Mouse (Mus musculus): ENCODE data around the gene Dnal4. TPM values are rescaled to one million over a fixed set of nuclear protein-coding genes. Genes with fewer than 3 reads are reported as not detected.
"Not testable (repeated sequence)": the region's sequence is repeated elsewhere in the genome, so short reads cannot be mapped to it uniquely, and the experiment has no call there.

The Dnal4 gene
- polyA plus RNA-seq, 1 experiment from 2014 or later, result 40.9 TPM

DNA sequence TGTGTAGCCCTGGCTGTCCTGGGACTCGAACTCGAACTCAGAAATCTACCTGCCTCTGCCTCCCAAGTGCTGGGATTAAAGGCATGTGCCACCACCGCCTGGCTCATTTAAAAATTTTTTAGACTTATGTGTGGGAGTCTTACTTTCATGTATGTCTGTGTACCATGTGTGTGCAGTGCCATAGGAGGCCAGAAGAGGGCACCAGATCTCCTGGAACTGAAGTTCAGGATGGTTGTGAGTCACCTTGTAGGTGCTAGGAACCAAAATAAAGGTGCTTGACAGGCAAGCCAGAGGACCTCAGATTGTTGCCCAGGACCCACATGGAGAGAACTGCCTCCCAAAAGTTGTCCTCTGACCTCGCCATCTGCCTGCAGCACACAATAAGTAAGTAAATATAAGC lies 40.7 kb upstream of the Dnal4 start:
- Histone ChIP-seq H3K9ac (ENCODE audit: low read length) (no peak overlapping the region), H3K4me2 (ENCODE audit: low read length) (no peak overlapping the region), H3K9me3 (ENCODE audit: control insufficient read depth, low read length) (peaks cover 5% of the 10 kb centered on the region; the same call in 1 of the 2 replicates), H3K27me3 (ENCODE audit: control insufficient read depth, insufficient read depth, low read length) (0 out of 2 replicates have a peak, but pooled peaks cover 3% of the 10 kb centered on the region), H3K4me3 (ENCODE audit: control insufficient read depth in 1 of 2, insufficient read depth in 1 of 2, low read depth in 1 of 2, low read length in 2 of 2) (no peak overlapping the region), H3K27ac (replicated peaks in 1 of 2; ENCODE audit: control insufficient read depth in 1 of 2, insufficient read depth in 1 of 2, low read depth in 2 of 2, low read length in 2 of 2) (no peak overlapping the region), H3K4me1 (ENCODE audit: control insufficient read depth in 2 of 2, insufficient read depth in 2 of 2, low read length in 2 of 2) (peaks cover 2 to 13% of the 10 kb centered on the region in 2 experiments), H3K36me3 (ENCODE audit: control insufficient read depth, insufficient read depth, low read length) (peaks cover 6% of the 10 kb centered on the region)
- no peak for ATAC-seq (ENCODE audit: insufficient number of reproducible peaks, insufficient read depth, low FRiP score, low read depth)
- 72% methylated on average over 4 of the region's 4 CpGs for WGBS

GRCm38 (mm10) chr15:79813666-79814258 lies 36.1 kb upstream of the Dnal4 start:
- no peak overlapping the region for H3K4me2 ChIP-seq (ENCODE audit: low read length)
- no peak for ATAC-seq (ENCODE audit: insufficient number of reproducible peaks, insufficient read depth, low FRiP score, low read depth)
- peaks cover 6% of the 10 kb centered on the region; the same call in 1 of the 2 replicates for H3K27me3 ChIP-seq (ENCODE audit: control insufficient read depth, insufficient read depth, low read length)
- 46% methylated on average over 8 of the region's 8 CpGs for WGBS
- H3K9ac ChIP-seq (ENCODE audit: low read length), result no peak overlapping the region
- H3K4me3 ChIP-seq (ENCODE audit: control insufficient read depth in 1 of 2, insufficient read depth in 1 of 2, low read depth in 1 of 2, low read length in 2 of 2), result no peak overlapping the region
- no peaks in the 10 kb centered on the region for H3K36me3 ChIP-seq (ENCODE audit: control insufficient read depth, insufficient read depth, low read length)
- H3K4me1 ChIP-seq (ENCODE audit: control insufficient read depth in 2 of 2, insufficient read depth in 2 of 2, low read length in 2 of 2), result no peaks in the 10 kb centered on the region
- H3K9me3 ChIP-seq (ENCODE audit: control insufficient read depth, low read length), result peaks cover 5% of the 10 kb centered on the region; the same call in 1 of the 2 replicates
- no peak overlapping the region for H3K27ac ChIP-seq (replicated peaks in 1 of 2; ENCODE audit: control insufficient read depth in 1 of 2, insufficient read depth in 1 of 2, low read depth in 2 of 2, low read length in 2 of 2)

GRCm38 (mm10) chr15:79812840-79813239 lies 35.2 kb upstream of the Dnal4 start:
- not testable (repeated sequence) for H3K4me3 ChIP-seq (ENCODE audit: control insufficient read depth in 1 of 2, insufficient read depth in 1 of 2, low read depth in 1 of 2, low read length in 2 of 2); H3K9ac ChIP-seq (ENCODE audit: low read length); H3K9me3 ChIP-seq (ENCODE audit: control insufficient read depth, low read length); H3K4me1 ChIP-seq (ENCODE audit: control insufficient read depth in 2 of 2, insufficient read depth in 2 of 2, low read length in 2 of 2); H3K27ac ChIP-seq (replicated peaks in 1 of 2; ENCODE audit: control insufficient read depth in 1 of 2, insufficient read depth in 1 of 2, low read depth in 2 of 2, low read length in 2 of 2); ATAC-seq (ENCODE audit: insufficient number of reproducible peaks, insufficient read depth, low FRiP score, low read depth); H3K36me3 ChIP-seq (ENCODE audit: control insufficient read depth, insufficient read depth, low read length); H3K4me2 ChIP-seq (ENCODE audit: low read length)
- 68% methylated on average over 2 of the region's 2 CpGs for WGBS
- peaks cover 12% of the 10 kb centered on the region for H3K27me3 ChIP-seq (ENCODE audit: control insufficient read depth, insufficient read depth, low read length)

DNA sequence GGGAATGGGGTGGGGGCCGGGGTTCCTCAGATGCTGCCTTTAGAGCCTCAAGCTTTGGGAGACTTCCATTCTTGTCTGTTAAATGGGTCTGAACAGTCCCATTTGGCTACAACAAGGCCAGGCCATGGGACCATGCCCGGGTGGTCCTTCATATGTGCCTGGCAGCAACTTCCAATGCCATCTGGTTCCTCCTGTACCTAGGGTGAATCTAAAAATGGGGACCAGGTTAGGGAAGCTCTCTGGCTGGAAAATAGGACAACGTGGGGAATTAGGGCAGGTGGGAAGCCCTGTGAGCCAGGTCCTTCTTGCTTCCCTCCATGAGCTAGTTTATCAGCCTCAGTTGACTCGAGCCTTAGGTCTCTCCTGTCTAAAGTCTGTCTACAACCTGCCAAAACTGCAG lies 33.3 kb upstream of the Dnal4 start:
- no peak for ATAC-seq (ENCODE audit: insufficient number of reproducible peaks, insufficient read depth, low FRiP score, low read depth)
- H3K4me1 ChIP-seq (ENCODE audit: control insufficient read depth in 2 of 2, insufficient read depth in 2 of 2, low read length in 2 of 2), result no peaks in the 10 kb centered on the region
- WGBS, result 65% methylated on average over 4 of the region's 4 CpGs
- no peaks in the 10 kb centered on the region for H3K9me3 ChIP-seq (ENCODE audit: control insufficient read depth, low read length)
- no peak overlapping the region for H3K9ac ChIP-seq (ENCODE audit: low read length)
- H3K27ac ChIP-seq (replicated peaks in 1 of 2; ENCODE audit: control insufficient read depth in 1 of 2, insufficient read depth in 1 of 2, low read depth in 2 of 2, low read length in 2 of 2), result no peak overlapping the region
- no peak overlapping the region for H3K4me3 ChIP-seq (ENCODE audit: control insufficient read depth in 1 of 2, insufficient read depth in 1 of 2, low read depth in 1 of 2, low read length in 2 of 2)
- peaks cover 30% of the 10 kb centered on the region for H3K27me3 ChIP-seq (ENCODE audit: control insufficient read depth, insufficient read depth, low read length)
- no peak overlapping the region for H3K4me2 ChIP-seq (ENCODE audit: low read length)
- no peaks in the 10 kb centered on the region for H3K36me3 ChIP-seq (ENCODE audit: control insufficient read depth, insufficient read depth, low read length)

DNA sequence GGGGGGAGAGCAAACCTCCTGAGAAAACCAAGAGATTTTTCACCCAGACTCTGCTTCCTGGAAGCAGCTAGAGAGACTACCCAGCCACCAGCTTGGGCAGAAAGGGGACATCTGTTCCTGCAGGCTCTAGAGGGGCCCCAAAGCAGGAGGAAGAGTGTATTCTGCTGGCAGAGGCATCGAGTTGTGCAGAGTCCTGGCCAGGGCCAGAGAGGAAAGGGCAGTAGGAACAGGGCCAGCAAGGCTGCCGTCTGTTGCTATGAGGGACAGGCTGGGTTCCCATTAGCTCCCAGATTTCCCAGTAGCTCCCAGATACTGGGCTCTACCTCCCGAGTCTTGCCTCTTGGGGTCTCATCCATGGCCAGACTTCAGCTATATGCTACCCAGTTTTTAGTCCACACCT lies 32.4 kb upstream of the Dnal4 start:
- Histone ChIP-seq H3K27ac (replicated peaks in 1 of 2; ENCODE audit: control insufficient read depth in 1 of 2, insufficient read depth in 1 of 2, low read depth in 2 of 2, low read length in 2 of 2) (no peak overlapping the region), H3K4me2 (ENCODE audit: low read length) (no peak overlapping the region), H3K27me3 (ENCODE audit: control insufficient read depth, insufficient read depth, low read length) (peaks cover 40% of the 10 kb centered on the region), H3K4me3 (ENCODE audit: control insufficient read depth in 1 of 2, insufficient read depth in 1 of 2, low read depth in 1 of 2, low read length in 2 of 2) (no peak overlapping the region), H3K9me3 (ENCODE audit: control insufficient read depth, low read length) (no peaks in the 10 kb centered on the region), H3K9ac (ENCODE audit: low read length) (no peak overlapping the region), H3K4me1 (ENCODE audit: control insufficient read depth in 2 of 2, insufficient read depth in 2 of 2, low read length in 2 of 2) (no peaks in the 10 kb centered on the region), H3K36me3 (ENCODE audit: control insufficient read depth, insufficient read depth, low read length) (no peaks in the 10 kb centered on the region)
- 45% methylated on average over 3 of the region's 3 CpGs for WGBS
- no peak for ATAC-seq (ENCODE audit: insufficient number of reproducible peaks, insufficient read depth, low FRiP score, low read depth)

DNA sequence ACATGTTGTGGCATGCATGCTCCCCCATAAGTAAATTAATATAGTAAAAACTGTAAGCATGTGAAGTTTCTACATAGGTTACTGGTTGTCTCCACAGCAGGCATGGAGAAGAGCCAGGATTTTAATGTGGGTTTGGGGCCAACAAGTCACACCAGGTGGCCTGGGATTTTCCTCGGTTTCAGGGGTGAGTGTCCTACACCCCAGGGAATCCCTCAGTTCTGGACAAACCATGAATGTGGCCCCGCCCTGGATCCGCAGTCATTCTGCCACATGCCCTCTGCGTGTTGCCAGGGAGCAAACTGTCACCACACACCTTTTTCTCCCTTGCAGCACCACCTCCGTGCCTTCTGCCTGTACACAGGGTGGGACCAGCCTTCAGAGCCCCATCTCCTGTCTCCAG lies 31.0 kb upstream of the Dnal4 start:
- no peak overlapping the region for H3K4me3 ChIP-seq (ENCODE audit: control insufficient read depth in 1 of 2, insufficient read depth in 1 of 2, low read depth in 1 of 2, low read length in 2 of 2)
- no peaks in the 10 kb centered on the region for H3K9me3 ChIP-seq (ENCODE audit: control insufficient read depth, low read length)
- no peak overlapping the region for H3K4me2 ChIP-seq (ENCODE audit: low read length)
- no peak overlapping the region for H3K9ac ChIP-seq (ENCODE audit: low read length)
- ATAC-seq (ENCODE audit: insufficient number of reproducible peaks, insufficient read depth, low FRiP score, low read depth), result no peak
- H3K4me1 ChIP-seq (ENCODE audit: control insufficient read depth in 2 of 2, insufficient read depth in 2 of 2, low read length in 2 of 2), result peaks cover 0 to 5% of the 10 kb centered on the region in 2 experiments; a peak in 1 of 4 replicates
- no peak overlapping the region for H3K27ac ChIP-seq (replicated peaks in 1 of 2; ENCODE audit: control insufficient read depth in 1 of 2, insufficient read depth in 1 of 2, low read depth in 2 of 2, low read length in 2 of 2)
- H3K27me3 ChIP-seq (ENCODE audit: control insufficient read depth, insufficient read depth, low read length), result peaks cover 50% of the 10 kb centered on the region
- 57% methylated on average over 5 of the region's 5 CpGs for WGBS
- no peaks in the 10 kb centered on the region for H3K36me3 ChIP-seq (ENCODE audit: control insufficient read depth, insufficient read depth, low read length)

DNA sequence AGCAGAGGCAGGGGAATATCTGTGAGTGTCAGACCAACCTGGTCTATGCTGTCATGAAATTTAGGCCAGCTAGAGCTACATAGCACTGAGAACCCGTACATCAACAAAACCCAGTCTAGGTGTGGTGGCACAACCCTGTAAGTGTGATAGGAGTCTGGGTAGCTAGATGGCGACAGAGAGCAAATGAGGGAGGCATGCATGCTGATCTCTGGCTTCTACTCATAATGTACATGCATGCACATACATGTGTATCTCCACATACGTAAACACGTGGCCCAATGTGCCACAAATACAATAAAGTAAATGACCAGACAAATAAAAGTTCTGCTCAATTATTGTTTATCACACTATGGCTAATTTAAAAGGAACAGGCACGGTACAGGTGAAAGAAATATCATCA lies 30.5 kb upstream of the Dnal4 start:
- Histone ChIP-seq H3K27me3 (ENCODE audit: control insufficient read depth, insufficient read depth, low read length) (peaks cover 55% of the 10 kb centered on the region), H3K4me2 (ENCODE audit: low read length) (no peak overlapping the region), H3K9ac (ENCODE audit: low read length) (no peak overlapping the region), H3K36me3 (ENCODE audit: control insufficient read depth, insufficient read depth, low read length) (no peaks in the 10 kb centered on the region), H3K9me3 (ENCODE audit: control insufficient read depth, low read length) (no peaks in the 10 kb centered on the region), H3K27ac (replicated peaks in 1 of 2; ENCODE audit: control insufficient read depth in 1 of 2, insufficient read depth in 1 of 2, low read depth in 2 of 2, low read length in 2 of 2) (no peak overlapping the region), H3K4me1 (ENCODE audit: control insufficient read depth in 2 of 2, insufficient read depth in 2 of 2, low read length in 2 of 2) (peaks cover 0 to 7% of the 10 kb centered on the region in 2 experiments; a peak in 1 of 4 replicates), H3K4me3 (ENCODE audit: control insufficient read depth in 1 of 2, insufficient read depth in 1 of 2, low read depth in 1 of 2, low read length in 2 of 2) (no peak overlapping the region)
- WGBS, result 33% methylated on average over 5 of the region's 5 CpGs
- ATAC-seq (ENCODE audit: insufficient number of reproducible peaks, insufficient read depth, low FRiP score, low read depth), result no peak

DNA sequence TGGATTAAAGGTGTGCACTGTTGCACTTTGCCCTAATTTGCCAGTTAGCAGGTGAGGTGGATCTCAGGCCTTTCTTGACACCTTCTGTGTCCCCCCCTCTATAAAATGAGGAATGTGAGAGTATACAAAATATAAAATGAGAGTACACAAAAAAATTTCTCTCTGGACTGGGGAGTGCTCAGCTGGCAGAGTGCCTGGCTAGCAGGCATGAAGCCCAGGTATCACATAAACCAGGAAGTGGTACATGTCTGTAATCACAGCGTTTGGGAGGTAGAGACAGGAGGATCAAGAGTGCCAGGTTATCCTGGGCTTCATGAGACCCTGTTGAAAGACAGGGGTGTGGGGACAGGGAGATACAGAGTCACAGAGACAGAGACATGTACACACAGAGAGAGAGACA lies 29.4 kb upstream of the Dnal4 start:
- H3K27me3 ChIP-seq (ENCODE audit: control insufficient read depth, insufficient read depth, low read length), result peaks cover 66% of the 10 kb centered on the region
- H3K9ac ChIP-seq (ENCODE audit: low read length), result no peak overlapping the region
- no peak for ATAC-seq (ENCODE audit: insufficient number of reproducible peaks, insufficient read depth, low FRiP score, low read depth)
- H3K4me1 ChIP-seq (ENCODE audit: control insufficient read depth in 2 of 2, insufficient read depth in 2 of 2, low read length in 2 of 2), result peaks cover 0 to 7% of the 10 kb centered on the region in 2 experiments; a peak in 1 of 4 replicates
- no peaks in the 10 kb centered on the region for H3K9me3 ChIP-seq (ENCODE audit: control insufficient read depth, low read length)
- H3K4me3 ChIP-seq (ENCODE audit: control insufficient read depth in 1 of 2, insufficient read depth in 1 of 2, low read depth in 1 of 2, low read length in 2 of 2), result no peak overlapping the region
- WGBS, result 29% methylated on average over 1 of the region's 1 CpGs
- H3K27ac ChIP-seq (replicated peaks in 1 of 2; ENCODE audit: control insufficient read depth in 1 of 2, insufficient read depth in 1 of 2, low read depth in 2 of 2, low read length in 2 of 2), result no peak overlapping the region
- H3K36me3 ChIP-seq (ENCODE audit: control insufficient read depth, insufficient read depth, low read length), result no peaks in the 10 kb centered on the region
- no peak overlapping the region for H3K4me2 ChIP-seq (ENCODE audit: low read length)

Data from heart, embryonic 14.5 days (tissue).